13 mouse cellular contexts compared by ENCODE assay signal in the genomic region with DNA sequence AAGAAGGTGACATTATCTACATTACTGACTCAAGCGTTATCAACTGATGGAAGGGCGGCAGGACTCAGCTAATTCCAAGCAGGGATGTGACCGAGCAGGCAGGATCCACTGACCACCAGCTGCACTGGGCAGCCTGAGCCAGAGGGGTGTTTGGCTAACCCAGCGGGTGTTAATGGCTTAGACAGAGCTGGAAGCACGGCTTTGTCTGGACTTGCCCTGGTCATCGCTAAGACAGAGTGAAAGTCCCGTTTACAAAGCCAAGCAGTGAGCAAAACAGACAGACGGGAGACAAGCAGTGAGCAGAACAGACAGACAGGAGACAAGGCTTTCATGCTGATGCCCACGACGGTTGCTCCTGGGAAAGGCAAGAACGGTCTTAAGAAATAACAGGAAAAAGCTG. TPM values are rescaled to one million over a fixed set of nuclear protein-coding genes. Genes with fewer than 3 reads are reported as not detected.
DNase-seq lines count a peak whose midpoint lies in the region; ATAC-seq and TF ChIP-seq lines count a peak whose summit lies in the region.
"Had no signal": no experiment of that assay in that cellular context is flagged by ENCODE, and none has a peak within 500 bp of the region (broad histone marks: within the 10 kb centered on the region; RNA-seq: fewer than 3 reads in every experiment).

No protein-coding gene starts in this region.

- 16% methylated on average over 11 of the region's 11 CpGs for WGBS in intestine, embryonic 14.5 days
- 19% methylated on average over 11 of the region's 11 CpGs for WGBS in intestine, embryonic 15.5 days
- 8% methylated on average over 11 of the region's 11 CpGs for WGBS in hindbrain, embryonic 12.5 days
- WGBS in neural tube, embryonic 13.5 days: 10% methylated on average over 11 of the region's 11 CpGs

- no peaks in the 10 kb centered on the region for H3K4me1 ChIP-seq in intestine, embryonic 14.5 days (replicated peaks; ENCODE audit: control insufficient read depth, insufficient read depth, low read length)
- H3K4me1 ChIP-seq in intestine, embryonic 15.5 days (replicated peaks): no peaks in the 10 kb centered on the region
- peaks cover 8% of the 10 kb centered on the region for H3K4me1 ChIP-seq in hindbrain, embryonic 12.5 days
- peaks cover 10% of the 10 kb centered on the region; the same call in 1 of the 2 replicates for H3K4me1 ChIP-seq in neural tube, embryonic 13.5 days (replicated peaks)

- no peak for TF ChIP-seq CTCF in layer of hippocampus, adult 2 months (conservative IDR thresholded peaks at IDR 0.05)

- peak; percentile 55 for DNase-seq in intestine, embryonic 14.5 days (ENCODE audit: low spot score)
- DNase-seq in embryo, embryonic 10 days (ENCODE audit: low spot score): peak; percentile 67
- DNase-seq in layer of hippocampus, adult 2 months (ENCODE audit: low spot score in 2 of 2): no peak
- DNase-seq in cerebellum, adult 11 months: no peak
- DNase-seq: adrenal gland, postnatal 10 days; cerebellum, adult 8-10 months; right cerebral cortex, postnatal 4 days; thymus, adult 18-20 months had no signal

- H3K9me3 ChIP-seq in intestine, embryonic 14.5 days (ENCODE audit: control insufficient read depth, low read length): no peaks in the 10 kb centered on the region
- H3K9me3 ChIP-seq in intestine, embryonic 15.5 days: no peaks in the 10 kb centered on the region
- no peaks in the 10 kb centered on the region for H3K9me3 ChIP-seq in hindbrain, embryonic 12.5 days (replicated peaks)
- no peaks in the 10 kb centered on the region for H3K9me3 ChIP-seq in neural tube, embryonic 13.5 days

- H3K27ac ChIP-seq in intestine, embryonic 14.5 days (ENCODE audit: low read depth): no peak overlapping the region
- H3K27ac ChIP-seq in intestine, embryonic 15.5 days: no peak overlapping the region
- H3K27ac ChIP-seq in hindbrain, embryonic 12.5 days: no peak overlapping the region
- no peak overlapping the region for H3K27ac ChIP-seq in neural tube, embryonic 13.5 days (replicated peaks)
- no peak overlapping the region for H3K27ac ChIP-seq in layer of hippocampus, adult 2 months
- H3K27ac ChIP-seq: liver, embryonic 14.5 days had no signal

- no peak overlapping the region for H3K9ac ChIP-seq in intestine, embryonic 14.5 days (ENCODE audit: low read length)
- no peak overlapping the region for H3K9ac ChIP-seq in intestine, embryonic 15.5 days
- peak overlapping the region; percentile 32; the same call in 1 of the 2 replicates for H3K9ac ChIP-seq in hindbrain, embryonic 12.5 days
- H3K9ac ChIP-seq in neural tube, embryonic 13.5 days: no peak overlapping the region; the same call in 1 of the 2 replicates
- H3K9ac ChIP-seq: liver, embryonic 14.5 days had no signal

- ATAC-seq in intestine, embryonic 14.5 days (replicated peaks; ENCODE audit: low FRiP score, low TSS enrichment, low read depth): no peak
- ATAC-seq in intestine, embryonic 15.5 days: no peak
- ATAC-seq in hindbrain, embryonic 12.5 days (ENCODE audit: low FRiP score): no peak
- no peak for ATAC-seq in neural tube, embryonic 13.5 days (ENCODE audit: low read depth)

- H3K36me3 ChIP-seq in intestine, embryonic 14.5 days (ENCODE audit: control insufficient read depth, insufficient read depth, low read length): no peaks in the 10 kb centered on the region
- no peaks in the 10 kb centered on the region for H3K36me3 ChIP-seq in intestine, embryonic 15.5 days
- no peaks in the 10 kb centered on the region for H3K36me3 ChIP-seq in hindbrain, embryonic 12.5 days
- H3K36me3 ChIP-seq in neural tube, embryonic 13.5 days: no peaks in the 10 kb centered on the region

- H3K4me3 ChIP-seq in intestine, embryonic 14.5 days (ENCODE audit: low read depth, low read length): no peak overlapping the region
- H3K4me3 ChIP-seq in intestine, embryonic 15.5 days (replicated peaks): no peak overlapping the region
- no peak overlapping the region for H3K4me3 ChIP-seq in hindbrain, embryonic 12.5 days
- no peak overlapping the region for H3K4me3 ChIP-seq in neural tube, embryonic 13.5 days
- no peak overlapping the region for H3K4me3 ChIP-seq in layer of hippocampus, adult 2 months

- no peak overlapping the region for H3K4me2 ChIP-seq in intestine, embryonic 14.5 days (ENCODE audit: low read length)
- no peak overlapping the region for H3K4me2 ChIP-seq in intestine, embryonic 15.5 days (replicated peaks)
- H3K4me2 ChIP-seq in hindbrain, embryonic 12.5 days (replicated peaks): 0 out of 2 replicates have a peak overlapping the region, but pooled peaks have one; percentile 19
- H3K4me2 ChIP-seq in neural tube, embryonic 13.5 days: 0 out of 2 replicates have a peak overlapping the region, but pooled peaks have one; percentile 11

- no peaks in the 10 kb centered on the region for H3K27me3 ChIP-seq in intestine, embryonic 14.5 days (replicated peaks; ENCODE audit: control insufficient read depth, insufficient read depth, low read length)
- no peaks in the 10 kb centered on the region for H3K27me3 ChIP-seq in intestine, embryonic 15.5 days (replicated peaks)
- H3K27me3 ChIP-seq in hindbrain, embryonic 12.5 days: 0 out of 2 replicates have a peak, but pooled peaks cover 8% of the 10 kb centered on the region
- no peaks in the 10 kb centered on the region for H3K27me3 ChIP-seq in neural tube, embryonic 13.5 days

RNA-seq across cellular contexts. Expression of a gene that starts 4.2 kb away (rescaled TPM):
- polyA plus RNA-seq in intestine, embryonic 14.5 days (2014; fragmentation: Nextera tagmentation; extraction: Ambion mirVana): not detected in 2 replicates
- not detected in 2 replicates for polyA plus RNA-seq in intestine, embryonic 15.5 days (2015; fragmentation: Nextera tagmentation; extraction: Ambion mirVana)
- polyA plus RNA-seq in hindbrain, embryonic 12.5 days (2016; fragmentation: Nextera tagmentation; extraction: Ambion mirVana): 29.8 and 32.0 TPM in 2 replicates
- 14.5 TPM in 2 replicates for polyA plus RNA-seq in neural tube, embryonic 13.5 days (2015; fragmentation: Nextera tagmentation; extraction: Ambion mirVana)
- total RNA-seq in layer of hippocampus, adult 2 months (2021): under 1 TPM; 0.27 to 0.49 TPM
- total RNA-seq: adrenal gland, postnatal 10 days had no signal
- polyA plus RNA-seq: large intestine, adult 2 months had no signal

Comparison
In these comparisons a context has a peak if more than half of its experiments do, and no peak if none do; other contexts are left out.
1. DNase-seq: peak in intestine, embryonic 14.5 days (single experiment) and embryo, embryonic 10 days (single experiment); none in layer of hippocampus, adult 2 months (0 of 2) and cerebellum, adult 11 months (single experiment).
2. H3K4me2 ChIP-seq: peak in hindbrain, embryonic 12.5 days (single experiment) and neural tube, embryonic 13.5 days (single experiment); none in intestine, embryonic 14.5 days (single experiment) and intestine, embryonic 15.5 days (single experiment).
3. RNA of a gene that starts 4.2 kb away (polyA plus RNA-seq): 29.8 to 32.0 TPM in hindbrain, embryonic 12.5 days and 14.5 TPM in neural tube, embryonic 13.5 days; not detected in intestine, embryonic 15.5 days and not detected in intestine, embryonic 14.5 days; every median in the first group is over 10 times any median in the second.